Mouse (Mus musculus) embryo, embryonic 11.5 days (tissue): ENCODE results near the gene Olfr774.
"Not testable (repeated sequence)": the region's sequence is repeated elsewhere in the genome, so short reads cannot be mapped to it uniquely, and the experiment has no call there.

Experiments
- DNase-seq: peaks from one replicate; pipeline ENCODE4 v3.0.0-alpha.2; 2012; ENCODE audit warnings: low read depth, low spot score

Olfr774 gene

GRCm38 (mm10) chr10:129235904-129236303 is at the start of gene Olfr774:
Gene Olfr774, plus strand, starts transcription at chr10:129236204.
- DNase-seq: no peak

- not testable (repeated sequence) for DNase-seq
These were observed 48.7 kb upstream of the Olfr774 start, which contains the start of gene Olfr773 for GRCm38 (mm10) chr10:129187319-129187718. Gene Olfr773, minus strand, starts transcription at chr10:129187419.

- no peak for DNase-seq
These were observed 5.3 kb upstream of the Olfr774 start for GRCm38 (mm10) chr10:129230737-129231136.

- DNase-seq: no peak
These were observed 12.1 kb downstream of the Olfr774 start, which contains the start of gene Olfr775 for GRCm38 (mm10) chr10:129248112-129248511. Gene Olfr775, plus strand, starts transcription at chr10:129248412.

GRCm38 (mm10) chr10:129258827-129259226 is 22.8 kb downstream of the Olfr774 start, which contains the start of gene Olfr776:
Gene Olfr776, plus strand, starts transcription at chr10:129259127.
- DNase-seq: no peak

GRCm38 (mm10) chr10:129271081-129271535 is 35.1 kb downstream of the Olfr774 start, which contains the start of gene Olfr777:
Gene Olfr777, minus strand, starts transcription at chr10:129271485.
- DNase-seq: no peak
